Mouse (Mus musculus): ENCODE measurements around the gene Olfr521. TPM values are rescaled to one million over a fixed set of nuclear protein-coding genes. Genes with fewer than 3 reads are reported as not detected.

Gene Olfr521
- not detected for polyA plus RNA-seq (2014; fragmentation: Illumina TruSeq; extraction: RNeasy Lipid Tissue Mini Kit (QIAGEN cat#74804); ENCODE audit: low read depth, low replicate concordance)

DNA sequence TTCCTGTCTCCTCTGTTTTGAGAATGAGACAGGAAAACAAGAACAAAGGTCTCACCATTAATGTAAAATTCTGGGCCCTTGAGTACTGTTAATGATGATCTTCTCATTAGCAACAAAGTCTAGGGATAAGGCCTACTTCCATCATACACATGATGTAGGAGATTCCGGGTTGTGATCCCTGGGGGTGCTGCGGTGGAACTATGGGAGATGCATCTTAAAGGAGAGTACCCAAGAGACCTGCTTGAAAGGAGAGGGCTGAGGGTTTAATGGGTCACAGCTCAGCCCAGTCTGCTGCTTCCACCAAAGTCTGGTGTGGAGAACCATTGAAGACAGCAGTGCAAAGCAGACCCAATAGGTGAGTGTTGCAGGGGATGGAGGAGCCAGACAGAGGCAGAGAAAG lies at the start of gene Olfr521:
Gene Olfr521 (plus strand): TSS at position 301 of the 400 bp plus-strand sequence.

DNA sequence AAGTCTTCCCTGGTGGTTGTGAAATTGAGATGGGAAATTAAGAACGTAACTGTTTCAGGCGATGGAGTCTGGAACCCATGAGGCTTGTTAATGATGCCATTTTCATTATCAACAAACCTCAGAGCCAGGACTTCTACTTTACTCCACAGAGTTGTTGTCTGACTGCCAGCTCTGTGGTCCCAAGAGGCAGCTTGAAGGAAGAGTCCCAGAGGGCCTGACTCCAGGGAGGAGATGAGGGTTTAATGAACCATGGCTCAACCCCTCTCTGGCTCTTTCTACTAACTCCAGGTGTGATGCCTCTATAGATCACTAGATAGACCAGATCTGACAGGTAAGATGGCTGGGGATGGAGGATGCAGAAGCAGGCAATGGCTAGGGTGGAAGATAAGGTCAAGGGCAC lies 33.3 kb upstream of the Olfr521 start, which contains the start of gene Olfr520:
Gene Olfr520 (plus strand): TSS at position 301 of the 400 bp plus-strand sequence.

Other genes starting within 250 kb of the Olfr521 start
- 18.8 TPM for gene Arrb1, start 228.0 kb upstream of the Olfr521 start, polyA plus RNA-seq (2014; fragmentation: Illumina TruSeq; extraction: RNeasy Lipid Tissue Mini Kit (QIAGEN cat#74804); ENCODE audit: low read depth, low replicate concordance)
- 2.2 TPM for gene Tpbgl, start 136.4 kb upstream of the Olfr521 start, polyA plus RNA-seq (2014; fragmentation: Illumina TruSeq; extraction: RNeasy Lipid Tissue Mini Kit (QIAGEN cat#74804); ENCODE audit: low read depth, low replicate concordance)
- gene Slco2b1, start 52.2 kb upstream of the Olfr521 start, polyA plus RNA-seq (2014; fragmentation: Illumina TruSeq; extraction: RNeasy Lipid Tissue Mini Kit (QIAGEN cat#74804); ENCODE audit: low read depth, low replicate concordance) = 10.3 TPM
- not detected for gene Olfr520, start 33.2 kb upstream of the Olfr521 start, polyA plus RNA-seq (2014; fragmentation: Illumina TruSeq; extraction: RNeasy Lipid Tissue Mini Kit (QIAGEN cat#74804); ENCODE audit: low read depth, low replicate concordance)
- 5.5 TPM for gene Neu3, start 64.9 kb downstream of the Olfr521 start, polyA plus RNA-seq (2014; fragmentation: Illumina TruSeq; extraction: RNeasy Lipid Tissue Mini Kit (QIAGEN cat#74804); ENCODE audit: low read depth, low replicate concordance)
- not detected for gene Xrra1, start 95.6 kb downstream of the Olfr521 start, polyA plus RNA-seq (2014; fragmentation: Illumina TruSeq; extraction: RNeasy Lipid Tissue Mini Kit (QIAGEN cat#74804); ENCODE audit: low read depth, low replicate concordance)
- gene Spcs2, start 100.0 kb downstream of the Olfr521 start, polyA plus RNA-seq (2014; fragmentation: Illumina TruSeq; extraction: RNeasy Lipid Tissue Mini Kit (QIAGEN cat#74804); ENCODE audit: low read depth, low replicate concordance) = 73.8 TPM
- gene Rnf169, start 216.9 kb downstream of the Olfr521 start, polyA plus RNA-seq (2014; fragmentation: Illumina TruSeq; extraction: RNeasy Lipid Tissue Mini Kit (QIAGEN cat#74804); ENCODE audit: low read depth, low replicate concordance) = 5.1 TPM
- not detected for gene Chrdl2, start 242.7 kb downstream of the Olfr521 start, polyA plus RNA-seq (2014; fragmentation: Illumina TruSeq; extraction: RNeasy Lipid Tissue Mini Kit (QIAGEN cat#74804); ENCODE audit: low read depth, low replicate concordance)

Data from heart, adult 10 weeks (tissue).